Mouse (Mus musculus): ENCODE results near the gene Nacc2. TPM values are rescaled to one million over a fixed set of nuclear protein-coding genes. Genes with fewer than 3 reads are reported as not detected.

Gene Nacc2
- polyA plus RNA-seq, 1 experiment from 2014 or later = 18.1 TPM

DNA sequence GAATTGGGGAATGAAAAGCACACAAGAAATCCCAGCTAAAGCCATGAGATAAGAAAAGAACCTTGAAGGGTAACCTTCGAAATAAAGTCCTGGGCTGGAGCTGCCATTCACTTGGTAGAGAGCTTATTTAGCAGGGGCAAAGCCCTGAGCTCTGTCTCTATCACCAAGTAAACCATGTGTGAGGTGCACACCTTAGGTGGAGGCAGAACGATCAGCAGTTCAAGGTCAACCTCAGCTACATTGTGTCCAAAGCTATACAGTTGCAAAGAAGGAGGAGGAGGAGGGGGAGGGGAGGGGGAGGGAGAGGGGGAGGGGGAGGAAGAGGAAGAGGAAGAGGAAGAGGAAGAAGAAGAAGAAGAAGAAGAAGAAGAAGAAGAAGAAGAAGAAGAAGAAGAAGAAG is 46.9 kb downstream of the Nacc2 start:
- H3K9me3 ChIP-seq (replicated peaks; ENCODE audit: control insufficient read depth, low read length, poor library complexity, severe bottlenecking) = no peaks in the 10 kb centered on the region
- no peak overlapping the region for H3K4me2 ChIP-seq (ENCODE audit: low read length)
- ATAC-seq = no peak
- no peak overlapping the region for H3K4me3 ChIP-seq (ENCODE audit: low read depth, low read length)
- H3K4me1 ChIP-seq (ENCODE audit: control insufficient read depth, insufficient read depth, low read length) = no peaks in the 10 kb centered on the region
- H3K27me3 ChIP-seq (ENCODE audit: control insufficient read depth, insufficient read depth, low read depth, low read length) = no peaks in the 10 kb centered on the region
- WGBS = 70% methylated on average over 2 of the region's 2 CpGs
- no peaks in the 10 kb centered on the region for H3K36me3 ChIP-seq (ENCODE audit: control insufficient read depth, insufficient read depth, low read length)
- no peak overlapping the region for H3K27ac ChIP-seq (ENCODE audit: low read length)
- H3K9ac ChIP-seq (ENCODE audit: low read depth, low read length) = no peak overlapping the region

DNA sequence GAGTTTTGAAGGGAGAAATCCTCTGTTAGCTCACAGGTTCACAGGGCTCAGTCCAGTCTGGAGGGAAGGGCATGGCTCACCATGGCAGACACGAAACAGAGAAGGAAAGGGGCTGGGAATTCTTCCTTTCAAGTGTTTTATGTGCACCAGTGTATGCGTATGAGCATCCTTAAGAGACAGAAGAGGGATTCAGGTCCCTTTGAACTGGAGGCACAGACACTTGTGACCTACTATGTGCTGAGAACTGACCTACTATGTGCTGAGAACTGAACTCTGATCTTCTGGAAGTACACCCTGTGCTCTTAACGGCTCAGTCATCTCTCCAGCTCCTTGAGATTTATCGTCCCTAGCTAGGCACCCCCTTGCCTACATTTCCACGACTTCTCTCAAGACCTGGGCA is 48.5 kb downstream of the Nacc2 start:
- H3K4me1 ChIP-seq (ENCODE audit: control insufficient read depth, insufficient read depth, low read length) = no peaks in the 10 kb centered on the region
- H3K27me3 ChIP-seq (ENCODE audit: control insufficient read depth, insufficient read depth, low read depth, low read length) = no peaks in the 10 kb centered on the region
- H3K4me2 ChIP-seq (ENCODE audit: low read length) = no peak overlapping the region
- no peaks in the 10 kb centered on the region for H3K9me3 ChIP-seq (replicated peaks; ENCODE audit: control insufficient read depth, low read length, poor library complexity, severe bottlenecking)
- ATAC-seq = no peak
- WGBS = 85% methylated on average over 5 of the region's 5 CpGs
- H3K4me3 ChIP-seq (ENCODE audit: low read depth, low read length) = no peak overlapping the region
- no peak overlapping the region for H3K9ac ChIP-seq (ENCODE audit: low read depth, low read length)
- no peak overlapping the region for H3K27ac ChIP-seq (ENCODE audit: low read length)
- no peaks in the 10 kb centered on the region for H3K36me3 ChIP-seq (ENCODE audit: control insufficient read depth, insufficient read depth, low read length)

DNA sequence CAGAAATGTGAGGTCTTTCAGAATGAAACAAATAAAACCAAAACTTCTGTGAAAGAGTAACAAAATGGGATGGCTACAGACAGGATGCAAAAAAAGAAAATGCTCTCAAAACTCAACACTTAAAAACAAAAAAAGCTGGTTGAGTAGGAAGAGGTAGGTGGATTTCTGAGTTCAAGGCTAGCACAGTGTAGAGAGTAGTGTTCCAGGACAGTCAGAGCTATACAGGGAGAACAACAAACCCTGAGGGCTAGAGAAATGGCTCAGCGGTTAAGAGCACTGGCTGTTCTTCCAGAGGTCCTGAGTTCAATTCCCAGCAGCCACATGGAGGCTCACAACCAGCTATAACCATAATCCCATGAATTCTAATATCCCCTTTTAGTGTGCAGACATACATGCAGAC is 54.4 kb downstream of the Nacc2 start:
- Histone ChIP-seq H3K27ac (ENCODE audit: low read length) (no peak overlapping the region), H3K4me3 (ENCODE audit: low read depth, low read length) (no peak overlapping the region), H3K36me3 (ENCODE audit: control insufficient read depth, insufficient read depth, low read length) (no peaks in the 10 kb centered on the region), H3K4me2 (ENCODE audit: low read length) (no peak overlapping the region), H3K27me3 (ENCODE audit: control insufficient read depth, insufficient read depth, low read depth, low read length) (no peaks in the 10 kb centered on the region), H3K9me3 (replicated peaks; ENCODE audit: control insufficient read depth, low read length, poor library complexity, severe bottlenecking) (no peaks in the 10 kb centered on the region), H3K9ac (ENCODE audit: low read depth, low read length) (no peak overlapping the region), H3K4me1 (ENCODE audit: control insufficient read depth, insufficient read depth, low read length) (no peaks in the 10 kb centered on the region)
- WGBS = 93% methylated on average over 1 of the region's 1 CpGs
- no peak for ATAC-seq

DNA sequence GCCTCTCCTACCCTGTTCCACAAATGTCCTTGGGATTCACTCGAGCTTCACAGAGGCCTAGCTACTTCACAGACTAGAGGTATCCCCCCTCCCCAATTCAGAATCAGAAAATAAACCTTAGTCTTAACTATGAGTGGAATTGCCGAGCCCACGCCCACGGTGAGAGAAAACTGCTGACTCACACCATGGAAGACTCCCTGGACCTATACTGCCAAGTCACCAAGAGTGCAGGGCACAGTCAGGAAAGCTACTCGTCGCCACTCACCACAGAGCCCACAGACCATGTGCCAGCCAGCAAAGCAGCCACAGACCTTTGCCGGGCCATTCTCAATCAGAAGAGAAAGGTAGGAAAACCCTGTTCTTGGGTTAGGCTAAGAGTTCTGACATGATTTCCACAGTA is 54.8 kb downstream of the Nacc2 start:
- ATAC-seq = no peak
- 83% methylated on average over 7 of the region's 7 CpGs for WGBS

DNA sequence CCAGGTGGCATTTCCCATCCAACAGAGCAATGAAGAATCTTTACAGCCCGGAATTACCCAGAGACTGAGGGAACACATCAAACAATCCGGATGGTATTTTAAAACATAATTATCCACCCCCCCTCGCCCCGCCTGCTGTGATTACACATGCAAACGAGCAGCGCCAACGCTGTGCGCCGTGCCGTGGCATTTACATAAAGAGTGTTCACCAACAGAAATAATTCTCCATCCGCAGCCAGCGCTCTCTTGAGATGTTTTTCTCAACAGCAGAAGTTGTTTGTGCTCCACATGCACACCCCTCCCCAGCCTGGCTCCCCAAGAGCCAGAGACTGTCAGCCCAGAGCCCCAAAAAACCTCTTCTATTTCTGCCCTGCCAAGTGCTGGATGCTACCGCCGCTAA is 56.5 kb downstream of the Nacc2 start:
- Histone ChIP-seq H3K4me3 (ENCODE audit: low read depth, low read length) (no peak overlapping the region), H3K4me2 (ENCODE audit: low read length) (no peak overlapping the region), H3K27ac (ENCODE audit: low read length) (no peak overlapping the region), H3K9me3 (replicated peaks; ENCODE audit: control insufficient read depth, low read length, poor library complexity, severe bottlenecking) (no peaks in the 10 kb centered on the region), H3K9ac (ENCODE audit: low read depth, low read length) (no peak overlapping the region), H3K36me3 (ENCODE audit: control insufficient read depth, insufficient read depth, low read length) (no peaks in the 10 kb centered on the region), H3K27me3 (ENCODE audit: control insufficient read depth, insufficient read depth, low read depth, low read length) (no peaks in the 10 kb centered on the region), H3K4me1 (ENCODE audit: control insufficient read depth, insufficient read depth, low read length) (no peaks in the 10 kb centered on the region)
- no peak for ATAC-seq
- 59% methylated on average over 14 of the region's 14 CpGs for WGBS

More for the DNA sequence above, 54.8 kb downstream of the Nacc2 start:
- no peak overlapping the region for H3K4me3 ChIP-seq (ENCODE audit: low read depth, low read length)
- H3K36me3 ChIP-seq (ENCODE audit: control insufficient read depth, insufficient read depth, low read length) = no peaks in the 10 kb centered on the region
- no peaks in the 10 kb centered on the region for H3K27me3 ChIP-seq (ENCODE audit: control insufficient read depth, insufficient read depth, low read depth, low read length)
- H3K9me3 ChIP-seq (replicated peaks; ENCODE audit: control insufficient read depth, low read length, poor library complexity, severe bottlenecking) = no peaks in the 10 kb centered on the region
- H3K4me1 ChIP-seq (ENCODE audit: control insufficient read depth, insufficient read depth, low read length) = no peaks in the 10 kb centered on the region
- H3K9ac ChIP-seq (ENCODE audit: low read depth, low read length) = no peak overlapping the region
- H3K27ac ChIP-seq (ENCODE audit: low read length) = no peak overlapping the region
- H3K4me2 ChIP-seq (ENCODE audit: low read length) = no peak overlapping the region

DNA sequence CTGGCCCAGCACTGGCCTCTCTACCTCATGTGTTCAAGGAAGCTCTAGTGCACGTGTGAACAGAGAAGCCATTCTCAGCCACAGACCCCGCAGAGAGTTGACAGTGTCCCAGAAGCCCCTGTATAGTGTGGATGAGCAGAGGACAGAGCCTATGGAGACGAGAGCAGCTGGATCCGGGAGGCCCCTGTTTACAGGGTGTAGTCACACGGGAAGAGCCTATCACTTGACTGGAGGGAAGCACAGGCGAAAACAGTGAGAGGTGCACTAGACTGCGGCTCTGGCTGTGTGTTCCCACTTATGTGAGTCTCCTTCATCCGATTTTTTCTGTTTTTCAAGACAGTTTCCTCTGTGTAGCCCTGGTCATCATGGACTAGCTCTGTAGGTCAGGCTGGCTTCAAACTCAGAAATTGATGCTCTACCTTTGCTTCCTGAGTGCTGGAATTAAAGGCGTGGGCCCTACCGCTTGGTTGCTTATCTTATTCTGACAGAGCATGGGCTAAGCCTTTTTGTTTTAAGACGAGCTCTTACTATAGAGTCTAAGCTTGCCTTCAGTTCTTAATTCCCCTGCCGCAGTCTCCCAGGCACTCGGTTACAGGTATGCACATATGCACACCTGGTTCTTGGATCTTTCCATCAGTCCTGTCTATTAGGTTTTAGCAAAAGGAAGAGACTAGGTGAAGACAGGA is 60.1 kb downstream of the Nacc2 start:
- Histone ChIP-seq H3K27ac (ENCODE audit: low read length) (no peak overlapping the region), H3K27me3 (ENCODE audit: control insufficient read depth, insufficient read depth, low read depth, low read length) (no peaks in the 10 kb centered on the region), H3K4me2 (ENCODE audit: low read length) (no peak overlapping the region), H3K4me1 (ENCODE audit: control insufficient read depth, insufficient read depth, low read length) (no peaks in the 10 kb centered on the region), H3K9ac (ENCODE audit: low read depth, low read length) (no peak overlapping the region), H3K9me3 (replicated peaks; ENCODE audit: control insufficient read depth, low read length, poor library complexity, severe bottlenecking) (no peaks in the 10 kb centered on the region), H3K4me3 (ENCODE audit: low read depth, low read length) (no peak overlapping the region), H3K36me3 (ENCODE audit: control insufficient read depth, insufficient read depth, low read length) (peaks cover 4% of the 10 kb centered on the region)
- 79% methylated on average over 13 of the region's 13 CpGs for WGBS
- no peak for ATAC-seq

DNA sequence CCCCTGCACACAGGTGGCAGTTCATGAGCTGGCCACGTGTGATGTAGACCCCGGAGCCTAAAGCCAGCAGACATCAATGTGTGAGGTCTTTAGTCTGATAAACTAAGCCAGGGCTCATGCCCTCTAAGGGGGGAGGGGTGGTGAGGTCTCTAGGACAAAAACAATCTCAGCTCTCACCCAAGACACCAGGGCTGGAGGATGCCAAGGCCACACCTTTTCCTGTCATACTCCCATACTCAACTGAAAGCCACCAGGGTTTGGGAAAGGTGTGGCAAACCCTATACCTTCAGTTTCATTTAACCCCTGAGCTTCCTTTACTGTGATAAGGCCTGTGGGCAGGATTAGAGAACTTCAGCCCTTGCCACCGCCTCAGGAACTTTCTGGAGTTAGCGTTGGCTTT is 60.8 kb downstream of the Nacc2 start:
- ATAC-seq = no peak
- Histone ChIP-seq H3K4me2 (ENCODE audit: low read length) (no peak overlapping the region), H3K9me3 (replicated peaks; ENCODE audit: control insufficient read depth, low read length, poor library complexity, severe bottlenecking) (no peaks in the 10 kb centered on the region), H3K4me1 (ENCODE audit: control insufficient read depth, insufficient read depth, low read length) (no peaks in the 10 kb centered on the region), H3K4me3 (ENCODE audit: low read depth, low read length) (no peak overlapping the region), H3K27ac (ENCODE audit: low read length) (no peak overlapping the region), H3K36me3 (ENCODE audit: control insufficient read depth, insufficient read depth, low read length) (peaks cover 4% of the 10 kb centered on the region), H3K9ac (ENCODE audit: low read depth, low read length) (no peak overlapping the region), H3K27me3 (ENCODE audit: control insufficient read depth, insufficient read depth, low read depth, low read length) (no peaks in the 10 kb centered on the region)
- 84% methylated on average over 4 of the region's 4 CpGs for WGBS

DNA sequence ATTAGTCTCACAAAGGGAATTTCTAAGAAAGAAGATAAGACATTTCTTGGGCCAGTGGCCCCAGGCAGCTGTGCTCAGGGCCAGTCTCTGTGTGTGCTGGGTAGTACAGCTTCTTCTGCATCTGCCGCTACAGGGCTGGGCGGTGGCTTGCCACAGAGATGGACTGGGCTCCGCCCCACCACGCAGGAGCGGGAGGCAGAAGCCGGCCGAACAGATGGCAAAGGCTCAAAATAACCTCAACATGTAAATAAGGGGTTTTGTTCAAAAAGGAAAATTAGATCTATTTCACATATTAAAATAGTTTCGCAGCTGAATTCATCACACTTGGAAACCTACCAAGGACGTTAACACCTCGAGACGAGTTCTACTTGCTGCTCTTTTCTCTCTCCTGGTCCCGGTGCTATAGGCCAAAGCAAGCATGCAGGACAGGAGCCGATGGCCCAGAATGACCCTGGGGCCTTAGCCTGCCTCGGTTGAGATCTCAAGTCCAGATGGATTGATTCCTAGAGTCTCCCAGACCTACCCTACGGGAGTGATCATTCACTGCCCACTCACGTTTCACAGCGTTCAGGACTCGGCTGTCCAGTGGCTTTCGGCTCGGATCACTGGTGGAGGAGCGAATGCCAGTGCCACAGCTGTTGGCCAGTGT is 61.9 kb downstream of the Nacc2 start:
- no peak overlapping the region for H3K4me3 ChIP-seq (ENCODE audit: low read depth, low read length)
- H3K36me3 ChIP-seq (ENCODE audit: control insufficient read depth, insufficient read depth, low read length) = peaks cover 4% of the 10 kb centered on the region
- no peak overlapping the region for H3K4me2 ChIP-seq (ENCODE audit: low read length)
- no peaks in the 10 kb centered on the region for H3K27me3 ChIP-seq (ENCODE audit: control insufficient read depth, insufficient read depth, low read depth, low read length)
- H3K4me1 ChIP-seq (ENCODE audit: control insufficient read depth, insufficient read depth, low read length) = no peaks in the 10 kb centered on the region
- ATAC-seq = no peak
- no peak overlapping the region for H3K9ac ChIP-seq (ENCODE audit: low read depth, low read length)
- H3K27ac ChIP-seq (ENCODE audit: low read length) = no peak overlapping the region
- no peaks in the 10 kb centered on the region for H3K9me3 ChIP-seq (replicated peaks; ENCODE audit: control insufficient read depth, low read length, poor library complexity, severe bottlenecking)
- WGBS = 72% methylated on average over 21 of the region's 21 CpGs

DNA sequence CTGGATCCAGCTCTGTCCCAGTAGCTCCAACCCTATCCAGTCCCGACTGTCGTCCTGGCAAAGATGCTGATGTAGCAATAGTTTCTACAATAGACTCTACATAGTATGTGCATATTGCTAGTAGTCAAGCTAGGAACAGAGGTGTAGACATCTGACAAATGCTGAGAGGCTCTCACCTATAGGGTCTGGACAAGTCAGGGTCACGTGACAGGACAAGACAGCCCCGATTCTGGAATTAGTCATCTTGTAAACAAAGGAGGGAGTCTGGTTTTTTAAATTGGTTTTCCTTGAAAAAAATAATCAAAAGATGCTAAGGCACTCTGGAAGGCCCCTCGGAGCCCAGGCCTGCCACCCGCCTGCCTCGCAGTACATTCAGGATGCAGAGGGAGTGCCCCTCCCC is 66.0 kb downstream of the Nacc2 start:
- H3K27me3 ChIP-seq (ENCODE audit: control insufficient read depth, insufficient read depth, low read depth, low read length) = no peaks in the 10 kb centered on the region
- no peak overlapping the region for H3K9ac ChIP-seq (ENCODE audit: low read depth, low read length)
- WGBS = 89% methylated on average over 7 of the region's 7 CpGs
- no peak overlapping the region for H3K4me2 ChIP-seq (ENCODE audit: low read length)
- ATAC-seq = no peak
- H3K4me1 ChIP-seq (ENCODE audit: control insufficient read depth, insufficient read depth, low read length) = peaks cover 9% of the 10 kb centered on the region
- peaks cover 4% of the 10 kb centered on the region for H3K36me3 ChIP-seq (ENCODE audit: control insufficient read depth, insufficient read depth, low read length)
- H3K27ac ChIP-seq (ENCODE audit: low read length) = no peak overlapping the region
- no peaks in the 10 kb centered on the region for H3K9me3 ChIP-seq (replicated peaks; ENCODE audit: control insufficient read depth, low read length, poor library complexity, severe bottlenecking)
- H3K4me3 ChIP-seq (ENCODE audit: low read depth, low read length) = no peak overlapping the region
